Mouse (Mus musculus) kidney, postnatal 36 days (tissue): ENCODE measurements around the gene Serpinf1.
A peak's percentile ranks its signal among the peaks of the same experiment; 100 is the strongest.
"Not testable (repeated sequence)": the region's sequence is repeated elsewhere in the genome, so short reads cannot be mapped to it uniquely, and the experiment has no call there.

Experiments used
- DNase-seq, 2 experiments: peaks; one replicate each; pipeline ENCODE4 v3.0.0; 2021 to 2022; ENCODE audit warnings: mixed read lengths in 2 of 2

The Serpinf1 gene

DNA sequence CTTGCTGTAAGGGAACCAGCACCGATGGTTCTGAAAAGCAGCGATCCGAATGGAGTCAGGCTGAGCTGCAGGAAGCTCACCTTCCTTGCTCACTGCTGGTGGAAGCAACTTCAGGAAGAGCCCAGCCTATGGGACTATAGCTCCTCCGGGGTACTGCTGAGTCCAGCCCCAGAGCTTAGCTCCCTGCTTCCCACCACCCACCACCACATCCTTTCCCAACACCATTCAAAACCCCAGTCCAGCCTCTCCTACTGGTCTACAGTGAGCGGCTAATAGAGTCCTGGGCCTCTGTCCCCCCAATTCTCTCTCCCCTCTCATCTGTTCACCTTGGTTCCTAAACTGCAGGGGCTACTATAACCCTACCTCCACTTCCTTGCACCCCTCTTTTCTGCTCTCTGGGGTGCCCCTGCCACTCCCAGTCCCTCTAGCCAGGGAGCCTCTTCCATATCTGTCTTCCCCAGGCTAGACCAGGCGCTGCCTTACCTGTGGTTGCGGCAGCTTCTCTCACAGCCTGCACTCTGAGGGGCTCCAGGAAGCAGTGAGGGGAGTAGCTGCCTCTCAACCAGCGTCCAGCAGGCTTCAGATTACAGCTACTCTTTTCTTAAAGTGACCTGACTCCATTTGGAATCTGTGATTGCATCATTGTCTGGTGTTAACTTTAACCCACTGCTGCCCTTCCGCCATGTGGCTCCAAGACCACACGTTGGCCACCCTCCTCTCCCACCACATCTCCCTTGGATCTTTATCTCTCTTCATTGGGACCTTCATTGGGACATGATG is at the start of gene Serpinf1:
Gene Serpinf1, minus strand, starts transcription at position 689 of the 780 bp plus-strand sequence.
- DNase-seq, result no peak

DNA sequence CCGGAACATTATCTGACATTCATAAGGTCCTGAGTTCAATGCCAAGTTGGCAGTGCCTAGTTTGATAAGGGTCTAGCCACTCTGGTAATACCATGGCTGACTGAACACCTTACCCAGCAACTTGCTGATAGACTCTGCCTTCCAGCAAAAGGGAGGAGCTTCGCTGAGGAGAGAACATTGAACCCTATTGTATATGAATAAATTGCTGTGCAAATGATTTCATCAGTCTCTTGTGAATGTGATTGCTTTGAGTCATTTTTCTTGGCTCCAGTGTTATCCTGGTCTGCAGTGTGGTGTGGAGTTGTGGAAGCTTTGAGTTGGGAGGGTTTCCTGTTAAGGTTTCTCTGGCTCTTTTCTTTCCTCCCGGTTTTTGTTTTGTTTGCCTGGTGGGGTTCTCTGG is 48.2 kb upstream of the Serpinf1 start:
- DNase-seq, result no peak

- peak; percentile 47 to 48 for DNase-seq
These were observed 46.8 kb upstream of the Serpinf1 start for GRCm38 (mm10) chr11:75469261-75469660.

DNA sequence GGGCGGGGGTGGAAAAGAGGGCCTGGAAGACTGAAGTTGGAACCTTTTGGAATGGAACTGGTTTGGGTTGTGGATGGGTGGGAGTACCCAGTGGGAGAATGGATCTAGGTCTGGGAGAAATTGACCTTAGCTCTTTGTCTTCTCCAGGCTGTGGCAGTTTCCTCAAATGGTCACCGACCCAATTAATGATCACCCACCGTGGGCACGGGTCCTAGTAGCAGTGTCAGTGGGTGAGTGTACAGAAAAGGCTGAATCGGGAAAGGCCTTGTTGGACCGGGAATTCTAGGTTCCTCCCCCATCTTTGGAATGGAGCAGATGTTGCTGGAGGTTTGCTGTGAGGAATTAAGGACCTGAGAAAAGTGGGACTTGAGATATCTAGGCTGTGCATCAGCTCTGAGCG is 45.9 kb upstream of the Serpinf1 start:
- peak in 1 of 2 experiments; percentile 53 for DNase-seq

- peak; percentile 67 to 77 for DNase-seq
These were observed 45.2 kb upstream of the Serpinf1 start for GRCm38 (mm10) chr11:75467512-75468215.

DNA sequence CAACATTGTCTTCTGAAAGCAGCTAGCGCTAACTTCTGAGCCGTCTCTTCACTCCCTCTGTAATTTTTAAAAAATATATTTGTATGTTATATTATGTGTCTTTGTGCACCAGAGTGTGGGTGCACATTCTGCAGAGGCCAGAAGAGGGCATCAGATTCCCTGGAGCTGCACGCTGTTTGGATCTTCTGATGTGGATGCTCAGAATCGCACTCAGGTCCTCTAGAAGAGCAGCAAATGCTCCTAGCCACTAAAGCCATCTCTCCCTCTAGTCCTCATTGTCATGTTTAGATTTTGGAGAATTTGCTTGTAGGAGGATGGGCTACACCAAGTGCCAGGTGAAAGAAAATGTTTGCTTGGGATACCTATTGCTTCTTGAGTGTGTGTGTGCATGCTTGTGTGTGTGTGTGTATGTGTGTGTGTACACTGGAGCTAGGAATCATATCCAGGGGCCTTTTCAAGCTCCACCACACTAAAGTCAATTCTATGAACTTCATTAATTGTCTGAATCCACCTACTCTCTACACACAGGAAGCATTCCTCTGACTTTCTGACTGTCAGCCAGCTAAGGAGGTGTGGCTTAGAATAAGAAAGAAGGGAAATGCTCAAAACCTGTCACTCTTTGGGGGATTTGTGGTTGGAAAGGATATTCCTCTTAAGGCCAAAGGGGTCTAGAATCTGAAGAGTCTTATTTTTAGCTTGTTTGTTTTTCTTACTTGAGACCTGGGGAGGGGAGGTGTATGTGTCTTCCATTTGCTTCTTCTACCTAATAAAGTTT is 44.4 kb upstream of the Serpinf1 start:
- DNase-seq, result peak in 1 of 2 experiments; percentile 35

- no peak for DNase-seq
These were observed 42.5 kb upstream of the Serpinf1 start for GRCm38 (mm10) chr11:75465051-75465450.

- no peak for DNase-seq
These were observed 41.9 kb upstream of the Serpinf1 start for GRCm38 (mm10) chr11:75464417-75464816.

GRCm38 (mm10) chr11:75463624-75464023 is 41.1 kb upstream of the Serpinf1 start:
- DNase-seq, result peak in 1 of 2 experiments; percentile 15

GRCm38 (mm10) chr11:75462865-75463336 is 40.4 kb upstream of the Serpinf1 start:
- DNase-seq, result peak; percentile 98

DNA sequence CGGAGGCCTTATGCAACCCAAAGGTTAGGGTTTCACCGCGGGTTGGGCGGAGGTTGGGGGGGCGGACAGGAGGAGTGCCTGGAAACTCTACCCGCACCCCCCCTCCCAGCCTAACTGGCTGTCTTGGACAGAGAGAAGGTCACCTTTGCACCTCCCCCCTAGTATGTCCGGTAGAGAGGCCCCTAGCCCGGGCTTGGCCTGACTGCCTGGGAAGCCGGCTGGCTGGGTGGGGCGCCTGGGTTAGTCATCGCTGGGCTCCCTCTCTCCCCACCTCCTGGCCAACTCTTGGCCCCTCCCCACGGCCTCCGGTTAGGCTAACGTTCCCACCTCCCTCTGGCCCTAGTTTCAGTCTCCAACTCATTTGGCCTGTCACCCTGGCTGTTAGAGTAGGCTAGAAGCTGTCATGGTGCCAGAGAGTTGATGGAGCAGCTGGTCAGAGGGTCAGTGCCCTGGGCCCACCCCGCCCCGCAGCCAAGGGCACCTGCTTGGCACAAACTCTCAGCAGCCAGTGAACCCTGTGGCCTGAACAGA is 39.8 kb upstream of the Serpinf1 start:
- peak; percentile 93 to 97 for DNase-seq

DNA sequence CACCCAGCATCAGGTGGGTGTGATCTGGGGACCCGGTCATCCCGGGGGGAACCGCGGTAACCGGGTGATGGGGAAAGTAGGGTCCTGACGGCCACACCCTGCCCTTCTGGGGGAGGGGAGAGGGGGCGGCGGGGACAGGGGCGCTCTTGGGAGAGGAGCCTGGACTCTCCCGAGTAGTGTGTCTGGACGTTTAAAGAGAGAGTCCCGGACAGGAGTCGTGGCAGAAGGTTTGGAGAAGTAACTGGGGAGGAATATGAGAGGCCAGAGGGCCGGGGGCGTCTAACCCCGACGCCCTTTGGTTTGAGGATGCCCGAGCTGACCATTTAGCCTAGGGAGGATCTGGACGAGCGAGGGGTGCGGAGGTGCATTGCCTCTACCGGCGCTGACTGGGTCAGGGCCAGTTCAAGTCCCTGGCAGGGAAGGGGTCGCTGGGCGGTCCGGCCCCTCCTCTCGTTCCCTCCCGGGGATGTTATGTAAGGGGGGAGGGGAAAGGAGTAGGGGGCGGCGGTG is 39.3 kb upstream of the Serpinf1 start:
- DNase-seq, result no peak

DNA sequence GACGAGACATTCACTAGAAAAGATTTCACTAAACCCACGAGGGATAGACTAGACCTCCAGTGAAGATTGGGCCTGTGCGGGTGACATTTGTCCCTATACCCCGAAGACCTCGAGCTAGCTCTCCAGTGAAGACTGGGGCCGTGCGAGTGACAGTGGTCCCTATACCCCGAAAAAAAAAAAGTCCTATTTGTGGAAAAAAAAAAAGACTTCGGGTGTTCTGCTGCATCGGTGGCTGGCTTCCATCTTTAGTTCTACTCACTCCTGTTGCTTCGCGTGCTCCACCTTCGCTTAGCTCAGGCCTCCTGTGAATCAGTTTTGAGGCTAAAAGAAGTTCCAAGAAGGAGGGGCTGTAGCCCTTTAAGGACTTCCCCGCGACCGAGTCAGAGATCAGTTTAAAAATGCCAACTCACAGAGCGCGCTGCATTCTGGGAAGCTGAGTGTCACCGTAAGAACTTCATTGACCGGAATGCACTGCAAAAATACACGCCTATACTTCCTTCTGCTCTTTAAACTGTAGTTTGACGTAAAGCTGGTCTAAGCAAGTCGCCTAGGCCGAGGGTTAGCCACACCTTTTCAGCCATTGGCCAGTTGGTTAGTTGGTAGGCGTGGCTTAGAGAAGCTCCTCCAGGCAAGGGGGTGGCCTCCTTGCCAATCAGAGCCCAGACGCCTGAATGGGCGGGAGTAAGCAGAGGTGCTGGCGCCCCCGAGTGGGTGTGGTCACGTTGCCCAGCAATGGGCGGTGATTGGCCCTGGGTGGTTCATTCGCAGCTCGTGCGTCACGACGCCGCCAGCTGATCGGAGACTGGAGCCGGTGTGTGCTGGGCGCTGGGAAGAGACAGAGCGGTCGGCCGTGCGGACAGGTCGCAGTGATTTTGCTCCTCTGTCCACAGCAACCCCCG is 38.6 kb upstream of the Serpinf1 start, which contains the start of gene Tlcd2:
Gene Tlcd2, plus strand, starts transcription at position 872 of the 899 bp plus-strand sequence.
- DNase-seq, result peak; percentile 99 to 100

DNA sequence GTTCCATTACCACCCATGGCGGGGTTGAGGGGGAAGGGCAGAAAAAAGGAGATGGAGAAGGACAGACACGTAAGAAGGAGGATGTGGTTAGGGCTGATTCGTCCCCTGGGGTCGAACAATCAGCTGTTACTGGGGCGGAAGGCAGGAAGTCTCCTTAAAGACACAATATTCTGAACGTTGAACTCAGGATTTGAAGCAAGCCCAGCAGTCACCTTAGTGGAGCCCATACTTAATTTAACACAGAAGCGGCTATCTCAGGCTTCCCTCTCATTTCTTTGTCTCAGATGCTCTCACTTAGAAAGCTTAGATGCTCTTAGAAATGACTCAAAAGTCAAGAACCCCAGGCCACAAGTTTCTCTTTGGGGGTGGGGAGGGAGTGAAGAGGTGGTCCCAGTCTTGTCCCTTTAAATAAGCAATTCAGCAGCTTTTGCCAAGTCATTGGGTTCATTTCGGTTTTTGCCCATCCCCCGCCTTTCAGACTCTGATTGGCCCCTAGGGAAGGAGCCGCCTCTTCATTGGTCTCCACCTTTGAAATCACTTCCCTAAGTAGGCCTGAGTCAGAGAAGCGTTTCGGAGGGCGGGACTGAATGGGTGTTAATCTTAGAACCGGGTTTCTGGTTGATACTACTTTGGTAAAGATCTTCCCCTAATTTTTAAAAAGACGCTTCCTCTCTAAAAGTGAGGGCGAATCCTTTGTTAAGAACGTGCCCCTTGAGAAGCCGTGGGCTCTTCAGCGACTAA is 37.8 kb upstream of the Serpinf1 start:
- peak; percentile 95 to 97 for DNase-seq

DNA sequence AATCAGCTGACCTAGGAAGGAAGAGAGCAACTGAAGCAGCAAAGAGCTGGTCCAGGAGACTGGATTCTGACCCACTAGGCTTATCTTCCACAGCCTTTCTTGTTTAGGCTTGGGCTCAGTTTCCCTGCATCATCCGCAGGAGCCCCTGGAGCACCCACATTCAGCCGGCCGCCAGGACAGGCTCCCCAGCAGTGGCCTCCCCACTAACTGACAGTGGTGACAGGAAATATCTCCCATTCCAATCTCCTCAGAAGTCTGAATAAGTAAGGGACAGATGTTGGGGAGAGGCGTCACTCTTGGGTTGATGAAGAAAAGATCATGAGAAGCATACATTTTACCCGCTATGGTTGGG is 37.2 kb upstream of the Serpinf1 start:
- no peak for DNase-seq

DNA sequence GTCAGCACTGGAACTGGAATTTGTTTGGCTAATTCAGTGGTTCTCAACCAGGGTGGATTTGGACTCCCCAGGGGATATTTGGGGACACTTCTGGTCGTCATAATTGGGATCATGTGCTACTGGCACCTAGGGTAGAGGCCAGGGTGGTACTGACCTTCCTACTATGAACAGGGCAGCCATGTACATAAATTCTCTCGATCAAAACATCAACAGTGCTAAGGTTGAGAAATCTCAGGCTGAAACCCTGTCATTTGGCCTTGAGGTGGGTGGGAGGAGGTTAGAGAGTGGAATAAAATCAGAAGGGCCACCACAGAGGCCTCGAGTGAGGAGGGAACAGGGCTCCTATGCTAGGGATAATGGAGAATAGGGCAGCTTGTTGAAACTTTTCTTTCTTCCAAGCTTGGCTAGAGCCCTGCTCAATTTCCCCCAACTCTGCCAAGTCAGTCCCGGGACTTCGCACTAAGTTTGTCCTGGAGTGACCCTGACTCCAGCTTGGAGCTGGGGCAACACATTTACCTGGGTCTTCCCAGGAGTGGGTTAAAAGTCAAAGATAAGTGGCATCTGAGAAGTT is 36.7 kb upstream of the Serpinf1 start:
- peak; percentile 61 to 70 for DNase-seq

- no peak for DNase-seq
These were observed 36.1 kb upstream of the Serpinf1 start for GRCm38 (mm10) chr11:75458628-75459041.

GRCm38 (mm10) chr11:75458169-75458568 is 35.7 kb upstream of the Serpinf1 start:
- peak; percentile 55 to 73 for DNase-seq

GRCm38 (mm10) chr11:75456440-75456871 is 34.0 kb upstream of the Serpinf1 start:
- DNase-seq, result no peak

GRCm38 (mm10) chr11:75455971-75456370 is 33.5 kb upstream of the Serpinf1 start:
- not testable (repeated sequence) for DNase-seq
